Mouse (Mus musculus) heart, adult 9 months (tissue): Measurements from ENCODE around the gene Osbpl11.
"Not testable (repeated sequence)": the region's sequence is repeated elsewhere in the genome, so short reads cannot be mapped to it uniquely, and the experiment has no call there.

Experiments
- DNase-seq, 2 experiments: peaks; one replicate each; pipeline ENCODE4 v3.0.0; 2022; ENCODE audit warnings: low spot score in 2 of 2

Gene Osbpl11

DNA sequence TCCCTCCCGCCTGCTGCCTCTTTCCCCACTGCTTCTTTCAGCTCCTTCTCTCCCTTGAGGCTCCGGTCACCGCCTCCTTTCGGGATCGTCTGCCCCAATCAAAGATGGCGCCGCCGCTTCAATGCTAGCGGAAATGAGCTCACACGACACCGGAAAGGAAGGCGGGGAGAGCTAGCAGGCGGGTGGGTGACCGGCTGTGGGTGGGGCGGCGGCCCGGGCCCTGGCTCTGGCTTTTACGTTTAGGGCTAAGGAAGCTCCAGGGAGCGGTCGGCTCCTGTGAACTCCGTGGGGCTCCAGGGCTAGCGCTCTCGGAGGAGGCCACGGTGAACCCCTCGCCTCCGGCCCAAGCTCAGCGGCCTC, at the start of gene Osbpl11:
Osbpl11 (plus strand) TSS at position 171 of the 360 bp plus-strand sequence.
- peak; percentile 95 to 97 for DNase-seq

DNA sequence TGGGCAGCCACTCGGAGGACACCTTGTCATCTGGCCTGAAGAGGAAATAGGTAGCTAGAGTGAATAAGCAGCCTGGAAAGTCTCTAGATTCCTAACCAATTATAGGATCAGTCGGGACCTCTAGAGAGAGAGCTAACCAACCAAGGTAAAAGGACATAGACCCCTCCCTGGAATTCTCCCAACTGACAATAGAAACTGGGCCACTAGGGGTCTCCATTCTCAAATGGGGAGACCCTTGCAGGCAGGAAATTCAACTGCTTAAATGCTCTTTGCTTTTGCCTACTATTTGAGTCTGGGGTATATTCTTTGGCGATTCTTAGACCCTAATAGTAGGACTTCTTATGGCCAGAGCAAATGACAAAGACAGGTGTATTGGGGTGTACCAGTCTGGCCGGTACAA, 49.7 kb upstream of the Osbpl11 start:
- no peak for DNase-seq

DNA sequence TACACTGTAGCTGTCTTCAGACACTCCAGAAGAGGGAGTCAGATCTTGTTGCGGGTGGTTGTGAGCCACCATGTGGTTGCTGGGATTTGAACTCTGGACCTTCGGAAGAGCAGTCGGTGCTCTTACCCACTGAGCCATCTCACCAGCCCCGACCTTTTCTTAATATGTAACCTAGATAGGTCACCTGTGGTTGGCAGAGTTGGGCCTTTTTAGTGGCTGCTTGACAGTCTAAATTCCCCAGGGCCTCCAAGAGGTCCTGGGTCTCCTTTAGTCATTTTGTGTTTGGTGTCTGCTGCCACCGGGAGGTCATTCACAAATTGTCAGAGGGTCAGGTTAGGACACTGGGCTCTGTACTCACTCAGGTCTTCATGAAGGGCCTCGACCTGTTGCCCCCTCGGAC, 45.8 kb upstream of the Osbpl11 start:
- DNase-seq: not testable (repeated sequence)

DNA sequence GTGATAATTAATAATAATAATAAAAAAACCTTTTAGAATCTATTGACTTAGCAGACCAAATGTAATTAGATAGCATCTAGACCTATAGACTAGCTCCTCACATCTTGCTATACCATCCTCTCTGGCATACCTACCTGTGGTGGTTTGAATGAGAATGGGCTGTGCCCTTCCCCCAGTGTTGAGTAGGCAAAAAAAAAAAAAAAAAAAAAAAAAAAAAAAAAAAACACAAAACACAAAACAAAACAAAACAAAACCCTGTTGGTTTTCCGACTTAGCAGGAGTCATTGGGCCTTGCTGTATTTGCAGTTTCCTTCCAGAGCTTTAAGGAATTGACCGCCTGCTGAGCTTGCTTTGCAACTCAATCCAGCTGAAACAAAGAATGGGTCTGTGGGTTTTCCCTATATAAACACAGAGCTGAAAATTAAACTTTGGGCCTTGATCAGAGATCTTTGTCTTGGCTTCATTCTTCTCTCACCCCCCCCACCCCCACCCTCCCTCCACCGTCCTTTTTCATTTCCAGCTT, 43.1 kb upstream of the Osbpl11 start:
- DNase-seq: no peak

DNA sequence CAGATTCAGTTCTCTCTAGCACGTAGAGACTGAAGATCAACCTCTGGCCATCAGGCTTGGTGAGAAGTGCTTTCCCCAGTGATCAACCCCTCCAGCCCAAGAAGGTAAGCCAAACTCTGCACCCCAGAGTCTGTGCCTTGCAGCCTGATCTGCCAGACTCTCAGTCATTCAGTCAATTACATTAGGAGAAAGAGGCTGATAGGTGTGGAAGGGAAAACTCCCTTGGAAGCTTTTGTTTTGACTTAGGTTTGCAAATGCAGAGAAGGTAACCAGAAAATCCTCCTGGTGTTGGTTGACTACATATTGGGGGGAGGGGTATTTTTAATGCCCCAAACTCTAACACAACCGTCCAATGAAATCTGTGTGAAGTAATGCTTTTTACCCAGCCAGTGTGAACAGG, 41.4 kb upstream of the Osbpl11 start:
- no peak for DNase-seq

DNA sequence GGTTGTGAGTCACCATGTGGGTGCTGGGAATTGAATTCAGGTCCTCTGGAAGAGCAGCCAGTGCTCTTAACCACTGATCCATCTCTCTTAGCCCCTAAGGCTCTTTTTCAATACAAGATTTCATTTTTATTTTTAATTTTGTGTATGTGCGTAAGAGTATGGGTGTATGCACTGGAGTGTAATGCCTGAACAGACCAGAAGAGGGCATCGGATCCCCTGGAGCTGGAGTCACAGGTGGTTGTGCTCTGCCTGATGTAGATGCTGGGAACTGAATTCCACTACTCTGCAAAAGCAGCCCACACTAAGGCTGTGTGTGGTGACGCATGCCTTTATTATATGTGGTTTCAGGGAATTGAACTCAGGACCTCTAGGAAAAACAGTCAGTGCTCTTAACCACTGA, 38.7 kb upstream of the Osbpl11 start:
- DNase-seq: no peak

DNA sequence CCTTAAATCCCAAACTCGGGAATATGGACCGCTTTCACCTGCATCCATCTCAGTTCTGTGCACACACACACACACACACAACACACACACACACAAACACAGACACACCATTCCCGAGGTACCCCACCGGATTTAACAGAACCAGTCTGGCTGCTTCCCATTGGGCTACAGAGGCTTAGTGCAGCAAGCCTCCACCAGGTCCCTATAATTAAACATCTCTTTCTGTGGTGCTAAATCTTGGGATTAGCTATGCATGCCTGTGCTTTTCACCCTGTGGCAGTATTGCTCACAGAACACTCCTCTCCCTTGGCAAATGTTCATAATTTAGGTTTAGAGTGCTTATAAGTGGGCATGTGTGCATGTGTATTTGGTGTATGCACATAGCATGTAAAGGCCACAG, 36.7 kb upstream of the Osbpl11 start:
- DNase-seq: no peak

DNA sequence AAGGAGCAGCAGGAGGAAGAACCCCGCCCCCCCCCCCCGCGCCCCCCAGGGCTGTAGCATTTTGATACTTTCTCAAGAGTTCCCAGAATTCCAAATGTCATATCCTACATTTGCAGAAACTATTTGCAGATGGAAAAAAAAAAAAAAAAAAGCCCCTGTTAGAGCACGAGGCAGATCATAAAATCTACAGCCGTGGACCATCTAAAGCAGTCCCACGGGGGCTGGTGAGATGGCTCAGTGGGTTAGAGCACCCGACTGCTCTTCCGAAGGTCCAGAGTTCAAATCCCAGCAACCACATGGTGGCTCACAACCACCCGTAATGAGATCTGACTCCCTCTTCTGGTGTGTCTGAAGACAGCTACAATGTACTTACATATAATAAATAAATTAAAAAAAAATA, 34.0 kb upstream of the Osbpl11 start:
- DNase-seq: not testable (repeated sequence)

DNA sequence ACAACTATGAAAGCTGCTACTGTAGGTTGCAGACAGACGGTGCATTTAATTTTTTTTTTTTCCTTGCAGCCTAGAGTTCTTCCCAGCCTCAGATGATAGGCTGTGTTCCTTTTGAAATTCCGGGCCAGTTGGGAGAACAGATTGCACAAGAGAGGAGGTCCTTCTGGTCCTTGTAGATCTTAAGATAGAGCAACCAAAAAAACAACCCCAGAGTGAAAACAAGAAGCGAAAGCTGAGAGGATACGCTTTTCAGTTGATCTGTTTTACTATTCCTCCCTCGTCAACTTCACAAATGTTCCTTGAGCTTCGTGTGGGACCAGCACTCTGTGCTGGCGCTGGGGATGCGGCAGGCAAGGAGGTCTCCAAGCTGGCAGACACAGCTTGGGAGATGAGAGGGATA, 33.3 kb upstream of the Osbpl11 start:
- DNase-seq: peak in 1 of 2 experiments; percentile 7

DNA sequence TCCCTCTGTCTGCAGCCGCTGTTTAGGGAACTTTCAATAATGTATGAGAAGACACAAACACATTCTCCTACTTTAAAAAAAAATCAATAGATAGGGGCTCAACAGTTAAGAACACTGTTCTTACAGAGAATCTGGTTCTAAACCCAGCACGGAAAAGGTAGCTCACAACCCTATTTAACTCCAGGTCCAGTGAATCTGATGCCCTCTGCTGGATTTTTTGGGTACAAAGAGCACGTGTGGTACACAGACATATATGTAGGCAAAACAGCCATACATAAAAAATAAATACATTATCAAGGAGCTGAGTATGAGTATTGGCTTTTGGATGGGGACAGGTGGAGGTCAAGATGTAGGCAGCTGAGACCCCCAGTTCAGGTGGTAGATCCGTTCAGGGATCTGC, 29.9 kb upstream of the Osbpl11 start:
- peak; percentile 8 to 13 for DNase-seq

DNA sequence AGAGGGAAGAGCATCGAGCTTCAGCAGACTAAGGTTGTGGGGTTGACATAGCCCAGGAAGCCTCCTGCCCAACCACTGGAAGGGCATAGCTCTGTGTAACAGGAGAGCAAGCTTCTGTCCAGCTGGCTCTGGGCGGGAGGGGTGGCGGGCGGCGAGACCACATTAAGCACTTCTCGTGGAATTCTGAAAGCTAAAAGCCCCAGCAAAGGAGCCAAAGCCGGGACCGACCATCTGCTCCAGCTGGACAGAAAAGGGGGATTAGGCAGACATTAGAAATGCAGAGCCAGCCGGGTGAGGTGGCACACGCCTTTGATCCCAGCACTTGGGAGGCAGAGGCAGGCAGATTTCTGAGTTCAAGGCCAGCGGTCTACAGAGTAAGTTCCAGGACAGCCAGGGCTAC, 26.9 kb upstream of the Osbpl11 start:
- DNase-seq: no peak

DNA sequence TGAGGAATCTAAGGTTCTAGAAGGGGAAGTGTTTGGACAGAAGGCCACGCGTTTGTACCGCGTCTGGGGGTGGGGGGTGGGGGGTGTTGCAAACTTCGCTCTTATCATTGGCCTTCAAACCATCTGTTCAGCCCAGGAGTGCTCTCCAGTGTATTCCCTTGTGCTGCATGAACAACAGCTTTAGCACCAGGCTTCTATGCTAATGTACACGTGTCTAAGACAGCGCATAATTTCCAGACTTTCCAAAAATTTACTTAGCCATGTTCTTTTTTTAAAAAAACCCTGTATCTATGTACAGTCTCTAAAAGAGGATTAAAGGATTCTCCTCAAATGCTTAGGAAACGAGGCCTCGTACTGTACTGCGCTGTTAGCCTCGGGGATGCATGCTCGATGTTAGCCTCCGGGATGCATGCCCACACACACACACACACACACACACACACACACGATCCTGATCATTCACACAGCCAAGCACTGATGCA, 26.2 kb upstream of the Osbpl11 start:
- no peak for DNase-seq

DNA sequence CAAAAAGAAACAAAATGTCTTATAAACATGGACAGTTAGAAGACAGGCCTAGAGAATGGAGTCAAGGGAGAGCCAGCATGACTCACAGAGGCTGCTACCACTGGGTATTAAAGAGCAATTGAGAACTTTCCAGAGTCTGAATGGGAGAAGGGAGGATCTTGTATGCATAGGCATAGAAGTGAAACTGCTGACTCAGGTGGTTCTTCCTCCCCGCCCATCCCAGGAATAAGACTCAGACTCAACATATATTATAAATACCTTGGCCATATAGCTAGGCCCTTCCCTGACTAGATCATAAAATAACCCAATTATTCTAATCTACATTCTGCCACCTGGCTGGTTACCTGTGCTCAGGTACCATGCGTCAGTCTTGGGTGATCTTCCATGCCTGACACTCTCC, 25.5 kb upstream of the Osbpl11 start:
- no peak for DNase-seq

DNA sequence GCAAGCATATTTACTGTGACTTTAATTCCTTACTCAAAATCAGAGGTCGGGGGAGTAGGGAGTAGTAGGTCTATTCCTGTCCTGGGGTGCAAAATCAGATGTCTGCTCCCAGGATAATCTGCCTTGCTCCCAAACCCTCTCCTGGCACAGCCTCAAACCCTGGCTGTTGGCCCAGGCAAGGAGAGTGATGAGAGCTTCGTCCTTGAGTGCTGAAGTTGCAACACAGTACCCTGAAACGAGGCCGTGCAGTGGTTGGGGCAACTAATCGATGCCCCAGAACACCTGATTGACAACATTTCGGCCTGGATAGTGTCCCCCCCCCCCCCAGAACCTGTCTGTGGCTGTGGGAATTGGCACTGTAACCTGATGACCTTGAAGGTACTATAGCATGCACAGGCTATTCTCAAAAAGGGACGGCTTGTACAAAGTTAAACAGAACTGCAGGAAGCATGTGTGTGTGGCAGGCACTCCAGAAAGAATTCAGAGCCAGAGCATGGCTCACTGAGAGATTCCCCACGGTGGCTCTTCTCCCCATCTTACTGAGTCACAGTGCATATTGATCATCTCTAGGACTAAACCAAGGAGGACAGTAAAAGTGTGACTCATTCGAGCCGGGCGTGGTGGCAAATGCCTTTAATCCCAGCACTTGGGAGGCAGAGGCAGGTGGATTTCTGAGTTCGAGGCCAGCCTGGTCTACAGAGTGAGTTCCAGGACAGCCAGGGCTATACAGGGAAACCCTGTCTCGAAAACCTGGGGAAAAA, 21.4 kb upstream of the Osbpl11 start:
- DNase-seq: peak; percentile 12 to 54

DNA sequence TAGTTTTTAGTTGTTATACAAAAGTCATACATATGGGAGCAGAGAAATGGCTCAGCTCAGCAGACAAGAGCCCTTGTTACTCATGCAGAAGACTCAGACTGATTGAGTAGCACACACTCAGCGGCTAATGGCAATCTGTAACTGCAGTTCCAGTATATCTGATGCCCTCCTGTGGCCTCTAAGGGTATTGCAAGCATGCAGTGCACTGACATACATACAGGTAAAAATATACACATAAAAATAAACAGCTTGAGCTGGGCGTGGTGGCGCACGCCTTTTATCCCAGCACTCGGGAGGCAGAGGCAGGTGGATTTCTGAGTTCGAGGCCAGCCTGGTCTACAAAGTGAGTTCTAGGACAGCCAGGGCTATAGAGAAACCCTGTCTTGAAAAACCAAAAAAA, 18.6 kb upstream of the Osbpl11 start:
- DNase-seq: not testable (repeated sequence)

DNA sequence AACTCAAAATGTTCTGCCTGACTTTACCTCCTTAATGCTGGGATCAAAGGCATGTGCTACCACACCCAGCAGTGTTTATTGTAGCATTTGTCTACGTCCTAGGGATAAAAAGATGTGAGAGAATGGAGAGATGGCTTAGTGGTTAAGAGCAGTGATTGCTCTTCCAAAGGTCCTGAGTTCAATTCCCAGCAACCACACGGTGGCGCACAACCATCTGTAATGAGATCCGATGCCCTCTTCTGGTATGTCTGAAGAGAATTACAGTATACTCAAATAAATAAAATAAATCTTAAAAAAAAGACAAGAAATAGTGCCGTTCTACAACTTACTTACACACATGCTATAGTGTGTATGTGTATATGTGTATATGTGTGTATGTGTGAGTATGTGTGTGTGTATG, 17.3 kb upstream of the Osbpl11 start:
- DNase-seq: no peak

DNA sequence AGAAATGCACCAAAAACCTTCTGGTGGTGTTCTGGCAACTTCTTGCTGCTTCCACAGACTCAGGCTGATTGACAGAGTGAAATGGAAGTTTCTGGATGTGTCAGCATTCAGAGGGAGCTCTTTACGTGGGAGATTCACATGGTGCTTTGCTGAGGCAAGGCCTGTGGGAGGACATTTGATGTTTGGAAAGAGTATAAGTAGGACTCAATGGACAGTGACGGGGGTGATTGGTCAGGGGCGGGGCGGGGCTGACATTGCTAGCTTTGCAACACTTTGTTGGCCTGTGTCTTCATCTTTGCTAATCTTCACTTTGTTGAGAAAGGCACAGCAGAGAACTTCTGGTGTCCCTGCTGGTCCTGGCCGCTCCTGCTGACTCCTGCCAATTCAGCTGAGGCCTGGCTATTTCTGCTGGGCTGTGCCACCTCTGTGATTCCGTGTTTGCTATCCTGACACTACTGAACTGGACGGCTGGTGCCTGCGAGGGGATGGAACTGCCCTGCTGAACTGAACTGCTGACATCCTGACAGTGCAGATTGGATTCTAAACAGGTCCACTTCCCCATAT, 15.3 kb upstream of the Osbpl11 start:
- DNase-seq: no peak

DNA sequence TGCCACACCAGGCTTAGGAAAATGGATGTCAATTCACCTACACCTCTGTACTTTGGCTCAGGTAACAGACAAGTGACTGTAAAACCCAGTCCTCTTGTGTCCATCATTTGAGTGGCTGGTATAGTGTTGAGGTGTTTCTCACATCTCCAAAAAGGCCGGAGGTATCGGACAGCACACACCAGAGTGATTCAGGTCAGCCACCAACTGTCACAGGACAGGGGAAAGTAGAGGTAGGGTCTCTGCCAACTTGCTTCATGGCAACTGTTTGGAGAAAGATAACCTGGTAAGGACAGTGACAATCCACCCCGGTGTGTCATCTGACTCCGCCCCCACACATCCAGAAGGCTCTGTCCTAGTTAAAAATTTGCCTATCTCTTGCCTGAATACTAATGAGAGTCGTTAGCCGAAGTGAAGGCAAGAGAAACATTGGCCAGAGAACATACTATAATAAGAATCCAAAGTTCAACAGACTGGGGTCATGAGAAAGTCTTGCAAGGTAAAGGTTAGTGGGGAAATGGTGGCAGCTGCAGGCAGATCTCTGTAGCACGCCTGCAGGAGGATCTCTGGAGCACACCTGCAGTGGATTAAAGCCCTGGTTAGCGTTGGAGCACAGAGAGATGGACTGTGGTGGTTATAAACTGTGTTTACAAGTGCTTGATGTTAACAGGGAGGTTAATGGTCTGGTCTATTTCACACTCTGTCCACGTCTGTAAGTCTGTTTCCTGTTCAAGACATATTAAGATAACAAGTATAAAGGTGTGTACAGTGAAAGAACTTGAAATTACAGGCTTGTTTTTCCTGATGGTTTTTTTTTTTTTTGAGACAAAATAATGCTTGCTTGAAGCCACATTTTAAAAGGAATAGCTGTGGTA, 13.9 kb upstream of the Osbpl11 start:
- DNase-seq: no peak

DNA sequence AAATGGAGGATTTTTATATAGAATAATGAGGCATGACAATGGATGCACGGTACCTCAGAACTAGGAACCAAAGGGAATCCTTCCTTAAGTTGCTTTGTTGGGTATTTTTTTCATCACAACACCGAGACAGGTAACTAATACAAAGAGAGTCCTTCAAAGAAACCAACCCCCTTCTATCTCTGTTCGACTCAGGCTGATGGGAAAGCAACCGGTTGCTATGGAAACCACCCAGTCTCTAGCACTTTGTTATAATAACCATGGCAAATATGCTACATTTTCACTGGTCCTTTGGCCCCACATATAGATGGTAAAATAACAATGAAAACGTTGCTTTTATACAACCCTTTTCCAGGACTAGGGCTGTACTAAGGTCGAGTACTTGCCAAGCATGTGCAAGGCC, 13.1 kb upstream of the Osbpl11 start:
- no peak for DNase-seq

DNA sequence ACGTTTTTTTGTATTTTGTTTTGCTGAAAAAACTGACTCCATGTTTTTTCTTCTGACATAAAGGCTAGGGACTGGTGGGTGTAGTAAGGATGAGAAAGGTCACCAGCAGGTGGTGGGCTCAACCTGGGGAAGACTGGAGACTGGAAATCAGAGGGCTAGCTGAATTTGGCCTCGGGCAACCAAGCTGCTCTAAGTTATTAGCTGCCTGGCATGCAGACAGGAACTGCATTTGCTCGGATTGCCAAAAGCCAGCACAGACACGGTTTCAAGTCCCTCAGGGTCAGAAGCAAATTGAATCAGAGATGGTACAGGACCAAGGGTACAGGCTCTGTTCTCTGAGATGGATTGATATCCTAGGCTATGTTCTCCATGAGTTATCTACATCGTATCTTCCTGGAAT, 11.7 kb upstream of the Osbpl11 start:
- no peak for DNase-seq

DNA sequence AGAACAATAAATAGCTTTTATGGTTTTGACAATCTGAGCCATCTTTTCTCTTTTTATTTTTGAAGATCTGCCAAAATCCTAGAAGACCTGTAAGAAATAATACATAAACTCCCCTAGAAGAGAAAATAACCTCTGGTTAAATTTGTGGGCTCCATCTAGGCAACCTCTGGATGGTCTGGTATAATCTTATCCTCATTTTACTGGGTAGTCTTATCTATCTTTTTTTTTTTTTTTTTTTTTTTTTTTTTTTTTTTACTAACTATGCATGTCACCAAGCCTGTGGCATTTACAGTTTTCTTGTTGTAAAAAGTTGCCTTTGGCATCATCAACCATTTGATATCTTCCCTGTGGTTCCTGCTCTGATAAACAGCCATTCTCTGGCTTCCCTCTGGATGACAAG, 10.2 kb upstream of the Osbpl11 start:
- DNase-seq: no peak

DNA sequence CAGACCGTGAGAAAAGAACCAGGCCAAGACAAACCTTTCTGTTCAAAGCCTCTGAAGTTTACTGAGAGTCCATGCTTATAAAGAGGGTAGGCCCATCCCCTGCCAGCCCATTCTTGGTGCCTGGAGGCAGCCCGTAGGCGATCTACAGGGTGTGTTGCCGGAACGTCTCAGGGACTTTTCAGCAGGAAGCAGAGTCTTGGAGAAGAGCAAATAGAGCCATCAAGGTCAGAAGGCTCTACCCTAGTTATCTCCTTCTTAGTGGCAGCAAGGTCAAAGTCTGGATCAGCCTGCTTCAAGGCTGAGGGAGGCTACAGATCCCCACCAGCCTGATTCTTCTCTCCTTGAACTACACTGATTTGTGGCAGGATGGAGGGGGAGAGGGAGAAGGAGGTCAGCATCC, 8.0 kb upstream of the Osbpl11 start:
- not testable (repeated sequence) for DNase-seq
